Mouse (Mus musculus) spleen, postnatal 14 days (tissue): ENCODE data around the gene Rps6kc1.
A peak's percentile ranks its signal among the peaks of the same experiment; 100 is the strongest.

Experiments used
- DNase-seq, 2 experiments: peaks; one replicate each; pipeline ENCODE4 v3.0.0; 2021 to 2022; ENCODE audit warnings: low spot score in 2 of 2

Gene Rps6kc1

GRCm38 (mm10) chr1:190766800-190767199, 144.8 kb downstream of the Rps6kc1 start:
- no peak for DNase-seq

DNA sequence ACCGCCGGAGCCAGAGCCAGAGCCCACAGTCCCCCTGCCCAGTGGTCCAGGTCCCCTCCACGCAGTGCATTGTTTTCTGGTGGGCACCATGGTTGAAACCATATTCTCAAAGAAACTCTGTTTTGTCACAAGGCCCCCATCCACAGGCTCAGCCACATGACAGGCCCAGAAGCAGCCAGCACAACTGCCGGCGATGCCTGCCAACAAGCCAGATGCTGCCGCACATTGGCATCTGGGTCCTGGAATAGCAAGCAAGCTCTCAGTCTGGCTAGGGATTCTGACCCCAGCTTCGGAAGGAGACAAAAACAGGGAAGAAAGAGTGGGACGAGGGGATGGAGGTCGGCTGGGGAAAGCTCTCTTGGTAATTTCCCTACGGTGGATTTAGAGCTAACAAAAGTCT, 147.8 kb downstream of the Rps6kc1 start:
- DNase-seq = no peak

GRCm38 (mm10) chr1:190761786-190762185, 149.8 kb downstream of the Rps6kc1 start:
- no peak for DNase-seq

DNA sequence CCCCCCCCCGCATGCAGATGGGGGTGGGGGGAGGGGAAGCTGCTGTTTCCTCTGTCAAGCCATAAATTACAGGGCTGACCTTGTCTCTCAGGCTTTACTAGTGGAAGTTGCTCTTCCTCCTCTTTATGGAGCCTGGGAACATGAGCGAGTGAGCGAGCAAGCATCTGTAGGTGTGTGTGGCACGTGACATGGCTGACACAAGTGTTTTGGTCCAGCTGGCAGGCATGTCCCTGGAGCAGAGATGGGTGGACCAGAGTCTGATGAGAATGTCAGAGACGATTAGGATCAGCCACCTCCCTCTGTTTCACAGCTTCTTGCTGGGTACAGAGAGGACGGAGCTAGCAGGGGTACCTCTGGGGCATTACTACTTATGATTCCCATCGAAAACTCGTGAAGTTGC, 153.7 kb downstream of the Rps6kc1 start:
- DNase-seq = no peak

DNA sequence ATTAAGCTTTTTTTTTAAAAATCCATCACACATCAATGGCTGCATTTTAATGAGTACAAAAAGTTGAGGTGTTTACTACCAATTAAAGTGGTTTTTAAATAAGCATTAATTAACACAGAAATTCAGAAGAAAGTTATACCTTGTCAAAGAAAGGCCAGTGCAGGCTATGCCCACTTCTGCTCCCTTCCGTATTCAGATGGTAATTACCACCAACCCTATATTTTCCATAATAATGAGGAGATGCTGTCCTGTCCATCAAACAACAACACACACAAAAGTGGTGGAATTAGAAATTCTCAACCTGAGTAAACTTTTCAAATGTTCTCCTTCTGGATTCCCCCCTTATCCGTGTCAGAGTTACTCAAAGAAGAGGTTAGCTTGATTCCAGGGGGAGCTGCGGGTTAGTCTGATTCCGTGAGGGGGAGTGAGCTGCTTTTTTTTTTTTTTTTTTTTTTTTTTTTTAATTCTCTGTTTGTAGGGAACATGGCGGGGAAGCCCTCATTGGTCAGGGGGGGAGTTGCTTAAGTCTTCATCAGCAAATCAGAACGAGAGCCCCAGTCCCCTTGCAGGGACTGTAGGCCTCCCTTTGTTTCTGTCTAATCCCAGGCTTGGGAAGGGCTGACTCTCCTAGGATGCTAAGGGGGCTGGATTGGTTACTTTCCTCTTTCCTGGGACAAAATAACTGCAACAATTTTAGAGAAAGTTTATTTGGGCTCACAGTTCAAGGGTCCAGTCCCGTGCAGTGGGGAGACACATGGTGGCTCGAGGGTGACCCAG, 159.6 kb downstream of the Rps6kc1 start:
- no peak for DNase-seq

DNA sequence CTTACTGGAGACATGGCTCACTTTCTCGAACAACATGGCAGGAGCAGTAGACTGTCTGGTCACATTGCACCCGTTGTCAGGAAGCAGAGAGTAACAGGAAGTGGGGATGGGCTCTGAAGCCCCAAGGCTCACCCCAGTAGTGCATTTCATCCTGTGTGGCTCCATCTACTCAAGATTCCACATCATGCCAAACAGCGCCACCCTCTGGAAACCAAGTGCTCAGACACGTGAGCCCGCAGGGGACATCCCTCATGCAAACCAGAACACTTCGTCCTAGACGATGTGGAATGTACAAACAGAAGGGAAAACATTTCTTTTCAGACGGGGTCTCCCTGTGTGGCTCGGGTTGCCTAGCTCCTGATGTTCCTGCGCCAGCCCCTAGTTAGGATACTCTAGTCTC, 162.6 kb downstream of the Rps6kc1 start:
- DNase-seq = no peak

- DNase-seq = no peak
These were observed 170.1 kb downstream of the Rps6kc1 start for GRCm38 (mm10) chr1:190741421-190741820.

- DNase-seq = no peak
These were observed 178.8 kb downstream of the Rps6kc1 start for GRCm38 (mm10) chr1:190732803-190733202.

- DNase-seq = no peak
These were observed 182.0 kb downstream of the Rps6kc1 start for GRCm38 (mm10) chr1:190729516-190730088.

DNA sequence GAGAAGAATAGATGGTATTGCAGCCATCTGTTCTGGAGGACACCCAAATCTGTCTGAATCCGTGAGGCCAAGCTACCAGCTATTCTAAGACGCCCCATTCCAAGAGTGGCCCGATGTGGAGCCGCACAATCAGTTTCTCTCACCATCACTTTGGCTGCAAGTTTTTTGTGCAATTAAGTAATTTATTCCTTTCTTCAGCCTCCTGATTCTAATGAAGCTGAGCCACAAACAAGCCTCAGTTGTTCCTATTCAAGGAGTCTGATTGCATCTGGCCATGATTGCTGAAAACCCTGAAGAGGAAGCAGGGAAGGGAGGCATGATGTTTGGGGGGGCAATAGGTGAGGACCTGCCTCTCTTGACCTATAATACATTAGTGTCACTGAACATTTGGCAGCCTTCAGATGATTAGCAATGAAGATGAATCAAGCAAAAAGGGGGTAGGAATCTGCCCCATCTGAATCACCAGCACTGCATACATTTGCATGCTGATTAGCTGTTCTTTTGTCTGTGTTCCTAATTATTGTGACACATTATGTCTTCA, 183.4 kb downstream of the Rps6kc1 start:
- no peak for DNase-seq

DNA sequence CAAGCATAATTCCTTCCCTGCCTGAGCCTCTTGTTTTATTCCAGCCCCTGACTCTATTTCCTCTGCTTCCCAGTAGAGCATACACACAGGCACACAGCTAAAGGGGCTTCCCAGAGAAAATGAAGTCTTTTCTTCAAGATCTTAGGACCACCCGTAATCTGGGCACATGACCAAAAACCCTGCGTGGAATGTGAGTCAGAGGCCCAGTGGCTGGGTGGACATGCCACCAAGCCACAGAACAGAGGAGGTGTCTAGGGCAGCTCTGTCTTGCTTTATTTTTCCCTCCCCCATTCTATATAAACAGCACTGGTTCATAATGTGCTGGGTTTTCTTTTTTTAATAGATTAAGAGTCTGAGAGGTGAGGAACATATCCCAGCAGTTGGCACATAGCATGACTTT, 184.2 kb downstream of the Rps6kc1 start:
- DNase-seq = no peak

DNA sequence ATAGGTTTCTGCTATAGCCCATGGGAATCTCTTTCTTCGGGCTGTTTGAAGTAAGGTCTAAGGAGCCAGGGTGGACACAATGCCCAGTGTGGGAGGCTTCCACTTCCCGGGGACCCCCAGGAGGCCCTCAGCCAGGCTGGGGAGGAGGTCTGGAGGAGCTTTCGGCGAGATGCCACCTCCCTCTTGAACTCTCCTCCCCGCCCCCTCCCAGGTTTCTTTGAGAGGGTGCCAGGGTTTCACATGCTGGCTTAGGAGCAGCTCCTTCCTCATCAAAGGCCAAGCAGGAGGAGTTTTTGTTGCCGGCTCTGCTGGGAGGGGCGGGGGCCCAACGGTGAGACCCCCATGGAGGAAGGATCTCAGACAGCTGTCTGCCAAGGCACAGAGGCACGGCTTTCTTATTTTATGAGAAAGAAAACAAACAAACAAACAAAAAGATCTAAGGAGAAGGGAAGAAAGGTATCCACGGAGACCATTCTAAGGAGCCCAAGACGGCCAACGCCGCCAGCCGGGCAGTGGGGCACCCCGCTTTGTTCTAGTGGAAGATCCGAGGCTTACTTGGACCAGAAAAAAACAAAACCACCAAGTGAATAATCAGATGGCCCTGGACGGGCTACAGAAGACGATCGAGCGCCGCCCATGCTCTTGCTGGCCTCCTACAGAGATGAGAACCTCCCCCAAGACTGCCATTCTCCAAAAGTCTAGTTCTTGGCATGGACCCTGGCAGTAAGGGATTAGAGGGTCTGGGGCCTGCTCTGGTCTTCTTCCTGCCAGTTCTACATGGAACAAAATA, 186.8 kb downstream of the Rps6kc1 start:
- no peak for DNase-seq

GRCm38 (mm10) chr1:190723926-190724430, 187.6 kb downstream of the Rps6kc1 start:
- DNase-seq = no peak

DNA sequence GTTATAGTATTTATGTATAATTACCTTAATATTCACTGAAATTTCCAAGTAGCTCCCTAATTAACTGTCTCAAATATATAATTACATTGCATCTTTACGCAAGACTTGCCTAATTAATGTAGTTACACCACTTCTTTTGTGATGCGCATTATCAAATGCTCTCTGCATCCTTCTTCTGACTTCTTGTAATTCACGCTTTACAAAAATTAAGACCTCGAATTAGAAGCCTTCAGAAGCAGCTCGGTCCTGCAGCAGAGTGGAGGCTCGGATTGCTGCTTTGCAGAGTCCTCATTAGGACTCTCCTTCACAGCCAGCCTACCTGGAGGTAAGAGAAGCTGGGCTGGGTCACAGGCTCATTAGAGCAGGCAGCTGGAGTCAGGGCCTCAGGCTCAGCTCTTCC, 197.7 kb downstream of the Rps6kc1 start:
- no peak for DNase-seq

DNA sequence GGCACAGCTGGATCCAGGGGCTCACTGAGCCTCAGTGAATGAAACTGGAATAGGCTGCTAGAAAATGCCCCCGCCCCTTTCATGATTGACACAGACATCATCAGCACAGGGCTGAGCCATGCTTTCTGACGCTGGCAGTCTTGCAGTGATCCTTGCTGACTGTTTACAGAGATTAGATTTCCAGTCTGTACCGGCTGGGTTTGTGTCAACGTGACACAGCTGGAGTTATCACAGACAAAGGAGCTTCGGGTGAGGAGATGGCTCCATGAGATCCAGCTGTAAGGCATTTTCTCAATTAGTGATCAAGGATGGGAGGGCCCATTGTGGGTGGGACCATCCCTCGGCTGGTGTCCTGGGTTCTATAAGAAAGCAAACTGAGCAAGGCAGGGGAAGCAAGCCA, 214.0 kb downstream of the Rps6kc1 start:
- DNase-seq = no peak

DNA sequence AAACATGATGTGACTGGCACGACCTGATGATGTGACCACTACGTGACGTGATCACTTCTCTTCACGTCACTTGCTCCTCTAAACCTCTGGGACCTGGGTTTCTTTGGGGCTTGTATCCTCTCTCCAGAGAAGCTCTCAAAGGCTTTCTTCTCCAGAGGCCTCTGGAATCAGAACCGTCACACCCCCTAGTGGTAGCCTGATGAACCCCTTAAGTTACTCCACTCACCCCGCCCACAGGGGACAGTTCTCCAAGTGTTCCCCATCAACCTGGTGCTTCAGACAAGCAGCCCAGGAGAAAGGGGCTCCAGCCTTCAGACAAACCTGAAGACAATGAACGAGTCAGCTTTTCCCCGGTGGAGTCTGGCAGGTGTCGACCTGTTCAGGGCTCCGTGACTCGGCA, 216.0 kb downstream of the Rps6kc1 start:
- DNase-seq = no peak

GRCm38 (mm10) chr1:190690528-190691262, 220.9 kb downstream of the Rps6kc1 start:
- DNase-seq = no peak

DNA sequence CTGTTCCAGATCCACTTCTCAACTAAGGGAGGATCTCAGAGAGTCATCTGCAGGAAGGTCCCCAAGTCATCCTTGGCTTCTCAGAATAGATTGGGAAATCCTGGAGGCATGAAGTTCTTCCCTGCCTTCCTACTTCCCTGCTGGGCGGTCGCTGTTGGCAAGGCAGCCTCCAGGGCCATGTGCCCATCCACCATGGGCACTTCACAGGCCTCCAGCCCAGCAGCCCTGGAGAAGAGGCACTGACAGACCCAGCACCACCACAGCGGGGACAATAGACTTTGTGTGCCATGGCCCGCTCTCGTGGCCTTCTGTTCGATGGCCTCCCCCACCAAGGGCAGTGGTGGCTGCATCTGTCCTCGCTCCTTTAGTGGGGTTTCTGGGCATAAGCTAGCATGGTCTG, 228.5 kb downstream of the Rps6kc1 start:
- DNase-seq = no peak

DNA sequence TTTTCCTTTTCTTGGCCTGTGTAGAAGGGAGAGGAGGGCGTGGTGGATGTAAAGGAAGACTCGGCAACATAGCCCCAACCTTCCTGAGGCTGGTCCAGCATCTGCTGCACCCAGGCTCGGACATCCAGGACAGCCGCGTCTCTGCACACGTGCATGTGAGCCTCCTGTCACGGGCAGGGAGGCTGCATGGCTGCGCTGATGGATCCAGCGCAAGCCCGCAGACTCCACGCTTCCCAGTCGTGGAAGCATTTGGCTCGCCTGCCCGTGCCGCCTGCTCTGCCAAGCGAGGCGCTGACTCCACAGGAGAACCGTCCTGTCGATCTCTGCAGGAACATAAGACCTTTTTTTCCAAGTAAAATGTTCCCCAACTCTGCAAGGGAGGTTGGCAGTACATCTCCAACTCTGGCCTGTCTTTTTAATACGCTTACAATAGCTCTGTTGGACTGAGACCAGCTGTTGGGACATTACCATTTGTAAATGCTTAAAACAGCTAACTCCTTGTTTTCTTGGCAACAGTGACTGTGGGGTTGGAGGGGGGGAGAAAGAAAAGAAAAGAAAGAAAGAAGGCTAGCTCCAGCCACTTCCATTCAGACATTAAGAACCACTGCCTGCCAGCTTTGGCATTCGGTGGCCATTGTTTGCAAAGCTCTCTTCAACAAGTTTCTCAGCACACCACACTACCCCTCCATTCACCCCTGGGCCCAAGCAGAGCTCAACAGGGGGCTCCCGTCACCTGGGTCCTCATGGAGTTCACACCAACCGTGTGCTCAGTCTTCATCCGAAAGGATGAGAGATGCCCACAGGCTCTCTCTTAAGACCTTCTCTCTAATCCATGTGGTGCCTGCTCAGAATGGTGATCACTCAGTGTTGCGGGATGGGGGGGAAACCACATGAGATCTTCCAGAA, 229.3 kb downstream of the Rps6kc1 start:
- DNase-seq = no peak

DNA sequence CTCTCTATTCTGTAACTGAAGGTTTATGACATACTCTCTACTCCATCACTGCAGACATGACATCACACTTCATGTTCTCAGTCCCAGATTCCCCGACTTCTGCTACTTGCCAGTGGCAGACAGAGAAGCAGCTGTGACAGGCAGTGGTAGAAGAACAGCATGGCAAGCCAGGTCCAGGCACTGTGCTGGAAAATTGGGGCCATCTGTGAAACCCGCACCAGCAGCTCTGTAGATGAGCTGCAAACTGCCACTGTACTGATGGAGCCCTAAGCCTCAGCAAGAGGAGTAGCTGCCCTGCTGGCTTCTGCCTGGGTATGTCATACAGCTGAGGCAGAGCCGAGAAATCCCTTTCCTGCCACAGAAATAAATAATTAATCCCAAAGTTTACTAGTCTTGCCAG, 236.1 kb downstream of the Rps6kc1 start:
- no peak for DNase-seq

- peak in 1 of 2 experiments; percentile 3 for DNase-seq
These were observed 242.5 kb downstream of the Rps6kc1 start for GRCm38 (mm10) chr1:190669099-190669498.
